Mouse (Mus musculus): ENCODE data around the gene Fetub.

DNA sequence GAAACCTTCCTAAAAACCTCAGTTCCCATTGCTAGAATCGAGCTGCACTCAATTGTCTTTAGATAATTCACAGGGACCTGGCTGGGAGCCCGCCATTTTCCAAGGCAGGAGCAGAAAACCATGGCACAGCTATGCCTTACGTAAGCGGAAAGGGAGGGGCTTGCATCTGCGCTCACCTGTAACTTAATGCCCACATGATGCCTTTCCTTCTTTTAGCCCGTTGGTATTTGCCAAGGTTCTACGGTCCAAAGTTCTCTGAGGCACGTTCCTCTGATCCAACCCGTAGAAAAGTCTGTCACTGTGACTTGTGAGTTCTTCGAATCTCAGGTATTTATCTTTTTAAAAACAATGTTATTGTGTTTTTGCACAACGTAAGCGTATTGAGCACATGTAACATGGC is 19.5 kb downstream of the Fetub start:
- no peak for TF ChIP-seq CTCF (IDR thresholded peaks at IDR 0.05; ENCODE audit: borderline replicate concordance, control insufficient read depth, extremely low read depth, insufficient read depth, low read length, poor library complexity)
- no peak for TF ChIP-seq POLR2A (IDR thresholded peaks at IDR 0.05; ENCODE audit: control insufficient read depth, extremely low read depth, insufficient read depth, low read length, poor library complexity)
